In the genomic region with DNA sequence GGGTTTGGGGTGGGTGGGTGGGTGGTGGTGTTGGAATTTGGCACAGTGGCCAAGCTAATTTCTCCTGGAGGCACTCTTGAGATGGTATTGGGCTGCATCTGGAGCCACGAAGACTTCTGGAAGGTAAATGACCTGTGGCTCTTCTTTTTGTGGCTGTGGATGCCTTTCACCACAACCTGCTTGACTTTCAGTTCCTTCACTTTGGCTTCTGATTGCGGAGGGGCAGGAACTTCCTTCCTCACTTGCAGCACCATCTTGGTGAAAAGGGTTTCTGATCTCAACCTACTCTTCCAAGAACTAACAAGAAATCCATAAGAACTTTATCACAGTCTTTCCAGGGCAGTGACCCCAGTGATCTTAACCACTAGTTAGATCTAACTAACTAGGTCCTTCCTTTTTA, we compare ENCODE assay signal across 27 mouse cellular contexts.
"Had no signal": no experiment of that assay in that cellular context is flagged by ENCODE, and none has a peak within 500 bp of the region (broad histone marks: within the 10 kb centered on the region; RNA-seq: fewer than 3 reads in every experiment).

No protein-coding gene starts in this region.

- DNase-seq: gastrocnemius, postnatal 14 days; gastrocnemius, postnatal 36 days; heart, adult 2 months; heart, postnatal 14 days; heart, postnatal 4 days; kidney, adult 11 months; kidney, adult 2 months; kidney, adult 9 months; kidney, postnatal 14 days; kidney, postnatal 36 days; liver; liver, embryonic 13.5 days had no signal

- H3K4me2 ChIP-seq: heart, embryonic 11.5 days; heart, embryonic 13.5 days; heart, embryonic 15.5 days; hindbrain, embryonic 12.5 days; hindbrain, embryonic 14.5 days; kidney, embryonic 15.5 days; limb, embryonic 12.5 days; liver, embryonic 11.5 days; liver, embryonic 13.5 days; liver, embryonic 15.5 days had no signal

- H3K9ac ChIP-seq: heart, embryonic 13.5 days; heart, embryonic 15.5 days; hindbrain, embryonic 12.5 days; hindbrain, embryonic 14.5 days; kidney, embryonic 15.5 days; limb, embryonic 12.5 days; liver, embryonic 13.5 days; liver, embryonic 15.5 days had no signal

- H3K4me1 ChIP-seq: heart, embryonic 13.5 days; heart, embryonic 15.5 days; hindbrain, embryonic 10.5 days; hindbrain, embryonic 12.5 days; kidney, embryonic 15.5 days; limb, embryonic 10.5 days; limb, embryonic 12.5 days had no signal

- H3K4me3 ChIP-seq: heart, adult 2 months; heart, embryonic 13.5 days; heart, embryonic 15.5 days; hindbrain, embryonic 10.5 days; hindbrain, embryonic 12.5 days; kidney, embryonic 15.5 days; left cerebral cortex, adult 2 months; limb, embryonic 10.5 days; limb, embryonic 12.5 days; liver, embryonic 13.5 days; liver, embryonic 15.5 days had no signal

- H3K36me3 ChIP-seq: heart, embryonic 13.5 days; heart, embryonic 15.5 days; hindbrain, embryonic 10.5 days; hindbrain, embryonic 12.5 days; kidney, embryonic 15.5 days; limb, embryonic 10.5 days; limb, embryonic 12.5 days; liver, embryonic 13.5 days; liver, embryonic 15.5 days had no signal

- H3K27me3 ChIP-seq: hindbrain, embryonic 12.5 days; kidney, embryonic 15.5 days; limb, embryonic 12.5 days; liver, embryonic 13.5 days; liver, embryonic 15.5 days had no signal

- H3K27ac ChIP-seq: heart, adult 2 months; heart, embryonic 13.5 days; heart, embryonic 15.5 days; hindbrain, embryonic 10.5 days; hindbrain, embryonic 12.5 days; hindbrain, embryonic 14.5 days; kidney, embryonic 15.5 days; kidney, postnatal 0 days; left cerebral cortex, adult 2 months; limb, embryonic 10.5 days; limb, embryonic 12.5 days; liver, embryonic 13.5 days; liver, embryonic 15.5 days had no signal

- H3K9me3 ChIP-seq: heart, embryonic 13.5 days; heart, embryonic 15.5 days; hindbrain, embryonic 10.5 days; hindbrain, embryonic 12.5 days; kidney, embryonic 15.5 days; limb, embryonic 10.5 days; limb, embryonic 12.5 days; liver, embryonic 13.5 days; liver, embryonic 15.5 days had no signal

- ATAC-seq: hindbrain, embryonic 16.5 days; intestine, embryonic 16.5 days had no signal
